ENCODE assay signal across 10 mouse cellular contexts in the genomic region with DNA sequence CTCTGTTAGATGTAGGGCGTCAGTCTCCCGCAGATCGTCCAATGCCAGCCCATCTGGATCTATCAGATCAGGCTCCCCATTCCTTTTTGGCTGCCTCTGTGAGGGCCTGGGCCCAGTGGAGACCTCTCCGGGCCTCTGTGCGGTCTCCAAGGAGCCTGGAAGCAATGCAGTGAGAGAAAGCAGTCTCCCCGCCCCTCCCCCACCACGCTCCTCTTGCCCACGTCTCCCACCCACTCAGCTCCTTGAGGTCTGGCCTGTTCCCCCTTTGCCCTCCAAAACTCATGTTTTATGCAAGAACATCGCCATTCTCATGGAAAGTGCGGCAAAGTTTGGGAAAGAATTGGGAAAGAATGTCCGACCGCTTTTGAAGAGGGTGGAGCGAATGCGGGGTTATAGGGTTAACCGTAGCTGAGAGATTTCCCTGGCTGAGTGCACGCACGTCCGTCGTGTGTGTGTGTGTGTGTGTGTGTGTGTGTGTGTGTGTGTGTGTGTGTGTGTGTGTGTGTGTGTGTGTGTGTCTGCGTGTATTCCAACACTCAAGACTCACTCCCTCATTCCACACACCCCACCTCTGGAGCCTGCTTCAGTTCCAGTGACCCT. TPM values are rescaled to one million over a fixed set of nuclear protein-coding genes. Genes with fewer than 3 reads are reported as not detected.
DNase-seq lines count a peak whose midpoint lies in the region; ATAC-seq and TF ChIP-seq lines count a peak whose summit lies in the region.
"Had no signal": no experiment of that assay in that cellular context is flagged by ENCODE, and none has a peak within 500 bp of the region (broad histone marks: within the 10 kb centered on the region; RNA-seq: fewer than 3 reads in every experiment).

No protein-coding gene starts in this region.

- TF ChIP-seq CTCF in brain, embryonic 14.5 days (IDR thresholded peaks at IDR 0.05; ENCODE audit: borderline replicate concordance, extremely low read depth, insufficient read depth, insufficient read length), result no peak
- TF ChIP-seq CTCF in midbrain, postnatal 0 days (IDR thresholded peaks at IDR 0.05), result no peak
- no peak for TF ChIP-seq CTCF in cerebellum, adult 2 months (IDR thresholded peaks at IDR 0.05; ENCODE audit: borderline replicate concordance, insufficient read depth, low read depth, low read length)

- peak overlapping the region; percentile 61 for H3K4me2 ChIP-seq in heart, embryonic 15.5 days
- peak overlapping the region; percentile 42 for H3K4me2 ChIP-seq in hindbrain, embryonic 14.5 days (replicated peaks)
- H3K4me2 ChIP-seq in midbrain, postnatal 0 days (ENCODE audit: low read depth, low read length, poor library complexity, severe bottlenecking), result peak overlapping the region; percentile 32

- peaks cover 28% of the 10 kb centered on the region for H3K27me3 ChIP-seq in heart, embryonic 15.5 days
- H3K27me3 ChIP-seq in hindbrain, embryonic 14.5 days (ENCODE audit: control insufficient read depth, insufficient read depth, low read length), result no peaks in the 10 kb centered on the region
- H3K27me3 ChIP-seq in midbrain, postnatal 0 days (ENCODE audit: insufficient read depth, low read length), result no peaks in the 10 kb centered on the region
- no peaks in the 10 kb centered on the region for H3K27me3 ChIP-seq in cerebellum, adult 2 months (ENCODE audit: control insufficient read depth, insufficient read depth, low read length)

- intact Hi-C loops in heart, postnatal 36 days (cut with DNase I), result no loop called here

- no peaks in the 10 kb centered on the region for H3K36me3 ChIP-seq in heart, embryonic 15.5 days
- no peaks in the 10 kb centered on the region for H3K36me3 ChIP-seq in hindbrain, embryonic 14.5 days (replicated peaks; ENCODE audit: control insufficient read depth, insufficient read depth)
- no peaks in the 10 kb centered on the region for H3K36me3 ChIP-seq in midbrain, postnatal 0 days (ENCODE audit: insufficient read depth, low read length)

- ATAC-seq in heart, embryonic 15.5 days (replicated peaks; ENCODE audit: insufficient number of reproducible peaks, insufficient read depth, low FRiP score, low read depth), result no peak
- peak; percentile 71 for ATAC-seq in hindbrain, embryonic 14.5 days (ENCODE audit: low FRiP score)
- ATAC-seq in midbrain, postnatal 0 days (ENCODE audit: low FRiP score), result 0 out of 2 replicates have a peak, but pooled peaks have one; percentile 61

- 8% methylated on average over 20 of the region's 20 CpGs for WGBS in heart, embryonic 15.5 days
- 2% methylated on average over 18 of the region's 20 CpGs for WGBS in hindbrain, embryonic 14.5 days
- WGBS in midbrain, postnatal 0 days, result 9% methylated on average over 20 of the region's 20 CpGs
- WGBS in cerebellum, adult 2 months, result 56% methylated on average over 20 of the region's 20 CpGs

- no peak for DNase-seq in heart, postnatal 36 days
- DNase-seq in brain, embryonic 14.5 days (ENCODE audit: low read depth), result peak; percentile 96
- peak; percentile 67 for DNase-seq in hindbrain, embryonic 14.5 days (ENCODE audit: low spot score)
- DNase-seq in midbrain, postnatal 0 days (ENCODE audit: low spot score), result peak; percentile 63
- no peak for DNase-seq in ovary, adult 18-20 months (ENCODE audit: low spot score)
- no peak for DNase-seq in cerebellum, postnatal 36 days
- DNase-seq in cerebellum, adult 2 months, result no peak
- DNase-seq: kidney, adult 18-20 months had no signal

- H3K9me3 ChIP-seq in heart, embryonic 15.5 days (replicated peaks), result no peaks in the 10 kb centered on the region
- H3K9me3 ChIP-seq in hindbrain, embryonic 14.5 days (ENCODE audit: control insufficient read depth, low read length), result no peaks in the 10 kb centered on the region
- H3K9me3 ChIP-seq in midbrain, postnatal 0 days (ENCODE audit: low read length), result no peaks in the 10 kb centered on the region

- no peak for TF ChIP-seq POLR2A in brain, embryonic 14.5 days (IDR thresholded peaks at IDR 0.05; ENCODE audit: borderline replicate concordance, extremely low read depth, insufficient read depth, insufficient read length, poor library complexity, severe bottlenecking)
- TF ChIP-seq POLR2A in cerebellum, adult 2 months (IDR thresholded peaks at IDR 0.05; ENCODE audit: borderline replicate concordance, insufficient read depth, low read length), result no peak

- peaks cover 20% of the 10 kb centered on the region for H3K4me1 ChIP-seq in heart, embryonic 15.5 days (replicated peaks)
- H3K4me1 ChIP-seq in hindbrain, embryonic 14.5 days (replicated peaks; ENCODE audit: control insufficient read depth, insufficient read depth, low read length), result peaks cover 59% of the 10 kb centered on the region
- H3K4me1 ChIP-seq in midbrain, postnatal 0 days (ENCODE audit: insufficient read depth, low read length), result peaks cover 13% of the 10 kb centered on the region
- peaks cover 8% of the 10 kb centered on the region for H3K4me1 ChIP-seq in cerebellum, adult 2 months (ENCODE audit: control insufficient read depth, insufficient read depth, low read length)

- peak overlapping the region; percentile 26; the same call in 1 of the 2 replicates for H3K9ac ChIP-seq in heart, embryonic 15.5 days
- H3K9ac ChIP-seq in hindbrain, embryonic 14.5 days, result peak overlapping the region; percentile 14; the same call in 1 of the 2 replicates
- no peak overlapping the region for H3K9ac ChIP-seq in midbrain, postnatal 0 days (replicated peaks; ENCODE audit: low read length, poor library complexity, severe bottlenecking)

- peak overlapping the region; percentile 38 for H3K4me3 ChIP-seq in heart, embryonic 15.5 days
- no peak overlapping the region for H3K4me3 ChIP-seq in hindbrain, embryonic 14.5 days (replicated peaks; ENCODE audit: low read length)
- H3K4me3 ChIP-seq in midbrain, postnatal 0 days (ENCODE audit: low read depth, low read length), result no peak overlapping the region
- no peak overlapping the region for H3K4me3 ChIP-seq in cerebellum, adult 2 months (replicated peaks; ENCODE audit: insufficient read depth, low read depth, low read length)

- H3K27ac ChIP-seq in heart, embryonic 15.5 days, result no peak overlapping the region
- peak overlapping the region; percentile 73 for H3K27ac ChIP-seq in hindbrain, embryonic 14.5 days
- 0 out of 2 replicates have a peak overlapping the region, but pooled peaks have one; percentile 13 for H3K27ac ChIP-seq in midbrain, postnatal 0 days (ENCODE audit: low read depth, low read length)
- no peak overlapping the region for H3K27ac ChIP-seq in cerebellum, adult 2 months (ENCODE audit: insufficient read depth, low read length)

RNA-seq across cellular contexts. Expression of a gene that starts 47.0 kb away (rescaled TPM):
- polyA plus RNA-seq in heart, embryonic 15.5 days (2015; fragmentation: Nextera tagmentation; extraction: Ambion mirVana), result 1.8 and 2.9 TPM in 2 replicates
- total RNA-seq in heart, postnatal 36 days (2021), result 1 to 10 TPM in 1 of 2 experiments, under 1 TPM in 1; 0.83 to 1.7 TPM
- polyA plus RNA-seq in brain, embryonic 14.5 days (2012; rRNA removed), result 68.2 and 68.8 TPM in 2 replicates
- 15.4 and 16.7 TPM in 2 replicates for polyA plus RNA-seq in hindbrain, embryonic 14.5 days (2014; fragmentation: Nextera tagmentation; extraction: Ambion mirVana)
- total RNA-seq in midbrain, postnatal 0 days (2014; rRNA removed), result 30.9 and 46.5 TPM in 2 replicates
- 9.5 and 11.4 TPM in 2 replicates for polyA plus RNA-seq in midbrain, postnatal 0 days (2015; fragmentation: Nextera tagmentation; extraction: Ambion mirVana)
- 10.7 and 13.5 TPM in 2 replicates for polyA plus RNA-seq in cerebellum, adult 2 months (2012; rRNA removed)
- total RNA-seq: neutrophil, adult 5-6 weeks had no signal

Comparison
In these comparisons a context has a peak if more than half of its experiments do, and no peak if none do; other contexts are left out.
1. H3K27ac ChIP-seq: peak in hindbrain, embryonic 14.5 days (single experiment) and midbrain, postnatal 0 days (single experiment); none in heart, embryonic 15.5 days (single experiment) and cerebellum, adult 2 months (single experiment).
2. DNase-seq: peak in brain, embryonic 14.5 days (single experiment), hindbrain, embryonic 14.5 days (single experiment) and midbrain, postnatal 0 days (single experiment); none in heart, postnatal 36 days (0 of 2), ovary, adult 18-20 months (single experiment), cerebellum, postnatal 36 days (0 of 2) and cerebellum, adult 2 months (0 of 2).
3. Peak in every context shown above with its lines, with median percentiles within 50 percentile points of each other: H3K4me2 ChIP-seq.